In genomic region chr1:186254500-186254899, GRCm38 (mm10) we compare ENCODE assay signal across 26 mouse cellular contexts.
DNase-seq lines count a peak whose midpoint lies in the region; ATAC-seq lines count a peak whose summit lies in the region.
"Had no signal": no experiment of that assay in that cellular context is flagged by ENCODE, and none has a peak within 500 bp of the region (broad histone marks: within the 10 kb centered on the region; RNA-seq: fewer than 3 reads in every experiment).

No protein-coding gene starts in this region.

- no peaks in the 10 kb centered on the region for H3K9me3 ChIP-seq in stomach, embryonic 15.5 days
- H3K9me3 ChIP-seq: embryonic facial prominence, embryonic 12.5 days; heart, embryonic 12.5 days; liver, embryonic 15.5 days; midbrain, embryonic 15.5 days; neural tube, embryonic 12.5 days had no signal

- no peak overlapping the region for H3K9ac ChIP-seq in stomach, embryonic 15.5 days
- H3K9ac ChIP-seq: embryonic facial prominence, embryonic 12.5 days; forebrain, postnatal 0 days; heart, embryonic 12.5 days; liver, embryonic 15.5 days; midbrain, embryonic 15.5 days; neural tube, embryonic 12.5 days had no signal

- H3K4me2 ChIP-seq in stomach, embryonic 15.5 days, result no peak overlapping the region
- H3K4me2 ChIP-seq: embryonic facial prominence, embryonic 12.5 days; heart, embryonic 12.5 days; liver, embryonic 15.5 days; midbrain, embryonic 15.5 days; neural tube, embryonic 12.5 days had no signal

- DNase-seq in heart, adult 11 months, result peak; percentile 81
- no peak for DNase-seq in heart, postnatal 4 days
- peak; percentile 32 for DNase-seq in kidney, postnatal 14 days
- DNase-seq in kidney, postnatal 10 days, result no peak
- peak; percentile 73 for DNase-seq in ES-CJ7 (ENCODE audit: low read depth, low spot score)
- no peak for DNase-seq in c-Kit-positive CD71-positive TER-119-positive erythroid progenitor cells, embryonic 14.5 days (ENCODE audit: low spot score)
- DNase-seq: adrenal gland, adult 8-10 months; cerebellum, adult 18-20 months; cerebellum, postnatal 14 days; forebrain, postnatal 0 days; gastrocnemius, postnatal 14 days; heart, adult 18-20 months; heart, postnatal 10 days; kidney, adult 18-20 months; left cerebral cortex, postnatal 4 days; liver; retina, postnatal 1 day; thymus, postnatal 14 days had no signal

- peak; percentile 78; the same call in 1 of the 2 replicates for ATAC-seq in stomach, embryonic 15.5 days (ENCODE audit: insufficient read depth, low FRiP score, low read depth)
- ATAC-seq: forebrain, postnatal 0 days; hindbrain, postnatal 0 days; midbrain, embryonic 15.5 days had no signal

- no peak overlapping the region for H3K4me3 ChIP-seq in stomach, embryonic 15.5 days (replicated peaks)
- H3K4me3 ChIP-seq: embryonic facial prominence, embryonic 12.5 days; heart, embryonic 12.5 days; liver, embryonic 15.5 days; midbrain, embryonic 15.5 days; neural tube, embryonic 12.5 days had no signal

- no peaks in the 10 kb centered on the region for H3K4me1 ChIP-seq in stomach, embryonic 15.5 days
- H3K4me1 ChIP-seq: liver, embryonic 15.5 days had no signal

- no peak overlapping the region for H3K27ac ChIP-seq in stomach, embryonic 15.5 days
- H3K27ac ChIP-seq: embryonic facial prominence, embryonic 12.5 days; hindbrain, postnatal 0 days; liver, embryonic 15.5 days; macrophage; midbrain, embryonic 15.5 days; neural tube, embryonic 12.5 days had no signal

- H3K36me3 ChIP-seq in stomach, embryonic 15.5 days, result no peaks in the 10 kb centered on the region
- H3K36me3 ChIP-seq: embryonic facial prominence, embryonic 12.5 days; heart, embryonic 12.5 days; liver, embryonic 15.5 days; midbrain, embryonic 15.5 days; neural tube, embryonic 12.5 days had no signal

- WGBS in stomach, embryonic 15.5 days, result 37% methylated on average over 3 of the region's 3 CpGs

- H3K27me3 ChIP-seq in stomach, embryonic 15.5 days (replicated peaks), result no peaks in the 10 kb centered on the region
- H3K27me3 ChIP-seq: embryonic facial prominence, embryonic 12.5 days; heart, embryonic 12.5 days; liver, embryonic 15.5 days; neural tube, embryonic 12.5 days had no signal

Comparison
In these comparisons a context has a peak if more than half of its experiments do, and no peak if none do; other contexts are left out.
1. DNase-seq: peak in heart, adult 11 months (single experiment), kidney, postnatal 14 days (single experiment) and ES-CJ7 (single experiment); none in heart, postnatal 4 days (single experiment), kidney, postnatal 10 days (single experiment) and c-Kit-positive CD71-positive TER-119-positive erythroid progenitor cells, embryonic 14.5 days (single experiment).